Mouse (Mus musculus): Measurements from ENCODE around the gene Sox13. TPM values are rescaled to one million over a fixed set of nuclear protein-coding genes. Genes with fewer than 3 reads are reported as not detected.

The Sox13 gene
- polyA plus RNA-seq, 1 experiment from 2014 or later, result 4.1 TPM

GRCm38 (mm10) chr1:133404005-133404404 lies 20.2 kb downstream of the Sox13 start:
- H3K36me3 ChIP-seq (ENCODE audit: control insufficient read depth, insufficient read depth, low read length), result no peaks in the 10 kb centered on the region
- WGBS, result 59% methylated on average over 4 of the region's 4 CpGs
- no peaks in the 10 kb centered on the region for H3K9me3 ChIP-seq (ENCODE audit: control insufficient read depth, low read length)
- H3K4me3 ChIP-seq (ENCODE audit: low read depth, low read length), result no peak overlapping the region
- no peak for ATAC-seq (replicated peaks; ENCODE audit: low FRiP score)
- no peak for DNase-seq (ENCODE audit: low spot score)
- H3K9ac ChIP-seq (ENCODE audit: low read depth, low read length), result no peak overlapping the region
- peaks cover 10% of the 10 kb centered on the region for H3K4me1 ChIP-seq (replicated peaks; ENCODE audit: control insufficient read depth, insufficient read depth, low read length)
- H3K27ac ChIP-seq (ENCODE audit: low read depth, low read length), result no peak overlapping the region
- no peaks in the 10 kb centered on the region for H3K27me3 ChIP-seq (replicated peaks; ENCODE audit: control insufficient read depth, insufficient read depth, low read length)
- no peak overlapping the region for H3K4me2 ChIP-seq

GRCm38 (mm10) chr1:133400014-133400725 lies 24.0 kb downstream of the Sox13 start:
- no peak overlapping the region for H3K4me3 ChIP-seq (ENCODE audit: low read depth, low read length)
- no peak overlapping the region for H3K9ac ChIP-seq (ENCODE audit: low read depth, low read length)
- H3K4me2 ChIP-seq, result no peak overlapping the region
- WGBS, result 64% methylated on average over 13 of the region's 13 CpGs
- peaks cover 8% of the 10 kb centered on the region for H3K4me1 ChIP-seq (replicated peaks; ENCODE audit: control insufficient read depth, insufficient read depth, low read length)
- no peaks in the 10 kb centered on the region for H3K36me3 ChIP-seq (ENCODE audit: control insufficient read depth, insufficient read depth, low read length)
- no peaks in the 10 kb centered on the region for H3K27me3 ChIP-seq (replicated peaks; ENCODE audit: control insufficient read depth, insufficient read depth, low read length)
- no peaks in the 10 kb centered on the region for H3K9me3 ChIP-seq (ENCODE audit: control insufficient read depth, low read length)
- no peak for ATAC-seq (replicated peaks; ENCODE audit: low FRiP score)
- no peak for DNase-seq (ENCODE audit: low spot score)
- no peak overlapping the region for H3K27ac ChIP-seq (ENCODE audit: low read depth, low read length)

GRCm38 (mm10) chr1:133397483-133398237 lies 26.5 kb downstream of the Sox13 start:
- no peak for ATAC-seq (replicated peaks; ENCODE audit: low FRiP score)
- no peak overlapping the region for H3K4me3 ChIP-seq (ENCODE audit: low read depth, low read length)
- 32% methylated on average over 17 of the region's 17 CpGs for WGBS
- H3K27me3 ChIP-seq (replicated peaks; ENCODE audit: control insufficient read depth, insufficient read depth, low read length), result no peaks in the 10 kb centered on the region
- H3K4me1 ChIP-seq (replicated peaks; ENCODE audit: control insufficient read depth, insufficient read depth, low read length), result peaks cover 6% of the 10 kb centered on the region
- 0 out of 2 replicates have a peak overlapping the region, but pooled peaks have one; percentile 39 for H3K9ac ChIP-seq (ENCODE audit: low read depth, low read length)
- 0 out of 2 replicates have a peak overlapping the region, but pooled peaks have one; percentile 19 for H3K4me2 ChIP-seq
- no peaks in the 10 kb centered on the region for H3K9me3 ChIP-seq (ENCODE audit: control insufficient read depth, low read length)
- no peaks in the 10 kb centered on the region for H3K36me3 ChIP-seq (ENCODE audit: control insufficient read depth, insufficient read depth, low read length)
- DNase-seq (ENCODE audit: low spot score), result no peak
- 0 out of 2 replicates have a peak overlapping the region, but pooled peaks have one; percentile 2 for H3K27ac ChIP-seq (ENCODE audit: low read depth, low read length)

- DNase-seq (ENCODE audit: low spot score) (no peak), ATAC-seq (replicated peaks; ENCODE audit: low FRiP score) (no peak)
- H3K4me1 ChIP-seq (replicated peaks; ENCODE audit: control insufficient read depth, insufficient read depth, low read length), result peaks cover 6% of the 10 kb centered on the region
- 0 out of 2 replicates have a peak overlapping the region, but pooled peaks have one; percentile 39 for H3K9ac ChIP-seq (ENCODE audit: low read depth, low read length)
- H3K27ac ChIP-seq (ENCODE audit: low read depth, low read length), result no peak overlapping the region
- no peak overlapping the region for H3K4me3 ChIP-seq (ENCODE audit: low read depth, low read length)
- H3K36me3 ChIP-seq (ENCODE audit: control insufficient read depth, insufficient read depth, low read length), result no peaks in the 10 kb centered on the region
- H3K27me3 ChIP-seq (replicated peaks; ENCODE audit: control insufficient read depth, insufficient read depth, low read length), result no peaks in the 10 kb centered on the region
- H3K4me2 ChIP-seq, result no peak overlapping the region
- 76% methylated on average over 5 of the region's 5 CpGs for WGBS
- H3K9me3 ChIP-seq (ENCODE audit: control insufficient read depth, low read length), result no peaks in the 10 kb centered on the region
Measured at GRCm38 (mm10) chr1:133397094-133397482, 27.1 kb downstream of the Sox13 start.

GRCm38 (mm10) chr1:133396693-133397092 lies 27.5 kb downstream of the Sox13 start:
- no peak overlapping the region for H3K9ac ChIP-seq (ENCODE audit: low read depth, low read length)
- DNase-seq (ENCODE audit: low spot score) (no peak), ATAC-seq (replicated peaks; ENCODE audit: low FRiP score) (no peak)
- H3K27me3 ChIP-seq (replicated peaks; ENCODE audit: control insufficient read depth, insufficient read depth, low read length), result no peaks in the 10 kb centered on the region
- H3K4me2 ChIP-seq, result no peak overlapping the region
- WGBS, result 87% methylated on average over 5 of the region's 5 CpGs
- H3K36me3 ChIP-seq (ENCODE audit: control insufficient read depth, insufficient read depth, low read length), result no peaks in the 10 kb centered on the region
- H3K4me1 ChIP-seq (replicated peaks; ENCODE audit: control insufficient read depth, insufficient read depth, low read length), result peaks cover 6% of the 10 kb centered on the region
- H3K4me3 ChIP-seq (ENCODE audit: low read depth, low read length), result no peak overlapping the region
- H3K27ac ChIP-seq (ENCODE audit: low read depth, low read length), result no peak overlapping the region
- no peaks in the 10 kb centered on the region for H3K9me3 ChIP-seq (ENCODE audit: control insufficient read depth, low read length)

GRCm38 (mm10) chr1:133394702-133395101 lies 29.5 kb downstream of the Sox13 start:
- no peak for ATAC-seq (replicated peaks; ENCODE audit: low FRiP score)
- Histone ChIP-seq H3K27me3 (replicated peaks; ENCODE audit: control insufficient read depth, insufficient read depth, low read length) (no peaks in the 10 kb centered on the region), H3K9ac (ENCODE audit: low read depth, low read length) (no peak overlapping the region), H3K27ac (ENCODE audit: low read depth, low read length) (no peak overlapping the region), H3K4me1 (replicated peaks; ENCODE audit: control insufficient read depth, insufficient read depth, low read length) (peaks cover 6% of the 10 kb centered on the region), H3K4me3 (ENCODE audit: low read depth, low read length) (no peak overlapping the region), H3K4me2 (no peak overlapping the region), H3K36me3 (ENCODE audit: control insufficient read depth, insufficient read depth, low read length) (0 out of 2 replicates have a peak, but pooled peaks cover 3% of the 10 kb centered on the region), H3K9me3 (ENCODE audit: control insufficient read depth, low read length) (no peaks in the 10 kb centered on the region)
- no peak for DNase-seq (ENCODE audit: low spot score)
- 73% methylated on average over 4 of the region's 4 CpGs for WGBS

GRCm38 (mm10) chr1:133387539-133388268 lies 36.5 kb downstream of the Sox13 start:
- H3K36me3 ChIP-seq (ENCODE audit: control insufficient read depth, insufficient read depth, low read length), result peaks cover 3% of the 10 kb centered on the region; the same call in 1 of the 2 replicates
- H3K27ac ChIP-seq (ENCODE audit: low read depth, low read length), result no peak overlapping the region
- H3K4me1 ChIP-seq (replicated peaks; ENCODE audit: control insufficient read depth, insufficient read depth, low read length), result no peaks in the 10 kb centered on the region; the same call in 1 of the 2 replicates
- WGBS, result 59% methylated on average over 19 of the region's 19 CpGs
- DNase-seq (ENCODE audit: low spot score) (no peak), ATAC-seq (replicated peaks; ENCODE audit: low FRiP score) (peak; percentile 55)
- H3K27me3 ChIP-seq (replicated peaks; ENCODE audit: control insufficient read depth, insufficient read depth, low read length), result no peaks in the 10 kb centered on the region
- no peaks in the 10 kb centered on the region for H3K9me3 ChIP-seq (ENCODE audit: control insufficient read depth, low read length)
- H3K4me2 ChIP-seq, result no peak overlapping the region
- no peak overlapping the region for H3K9ac ChIP-seq (ENCODE audit: low read depth, low read length)
- no peak overlapping the region for H3K4me3 ChIP-seq (ENCODE audit: low read depth, low read length)

- Histone ChIP-seq H3K4me2 (peak overlapping the region; percentile 45; the same call in 1 of the 2 replicates), H3K36me3 (ENCODE audit: control insufficient read depth, insufficient read depth, low read length) (peaks cover 1% of the 10 kb centered on the region; the same call in 1 of the 2 replicates), H3K4me1 (replicated peaks; ENCODE audit: control insufficient read depth, insufficient read depth, low read length) (no peaks in the 10 kb centered on the region; the same call in 1 of the 2 replicates), H3K4me3 (ENCODE audit: low read depth, low read length) (no peak overlapping the region), H3K9ac (ENCODE audit: low read depth, low read length) (no peak overlapping the region), H3K27me3 (replicated peaks; ENCODE audit: control insufficient read depth, insufficient read depth, low read length) (no peaks in the 10 kb centered on the region), H3K27ac (ENCODE audit: low read depth, low read length) (no peak overlapping the region), H3K9me3 (ENCODE audit: control insufficient read depth, low read length) (no peaks in the 10 kb centered on the region)
- WGBS, result 72% methylated on average over 11 of the region's 11 CpGs
- no peak for DNase-seq (ENCODE audit: low spot score)
- no peak for ATAC-seq (replicated peaks; ENCODE audit: low FRiP score)
Measured at GRCm38 (mm10) chr1:133386209-133386608, 38.0 kb downstream of the Sox13 start.

Measured in liver, embryonic 11.5 days (tissue).